Mouse (Mus musculus) forebrain, embryonic 16.5 days (tissue): Measurements from ENCODE around the gene Dleu7. TPM values are rescaled to one million over a fixed set of nuclear protein-coding genes. Genes with fewer than 3 reads are reported as not detected.

Experiments used
- ATAC-seq: fragments of 200-750 bp; cut with Nextera tagmentation; 2 replicates; pipeline ENCODE4 v1.8.0; 2017; ENCODE audit warnings: mild to moderate bottlenecking, moderate library complexity
- H3K27ac ChIP-seq: fragments of 300-500 bp; sonication (generic); 2 replicates; pipeline ENCODE4 v1.5.1; 2014; ENCODE audit warnings: low read length, control low read depth
- H3K27me3 ChIP-seq: fragments of 300-500 bp; sonication (generic); replicated peaks from 2 replicates; pipeline ENCODE4 v1.6.1; 2014; ENCODE audit warnings: low read length; ENCODE audit not compliant: control insufficient read depth, insufficient read depth
- H3K36me3 ChIP-seq: fragments of 300-500 bp; sonication (generic); 2 replicates; pipeline ENCODE4 v1.6.1; 2014; ENCODE audit not compliant: control insufficient read depth, insufficient read depth
- H3K4me1 ChIP-seq: fragments of 300-500 bp; sonication (generic); replicated peaks from 2 replicates; pipeline ENCODE4 v1.6.1; 2014; ENCODE audit warnings: low read length; ENCODE audit not compliant: control insufficient read depth, insufficient read depth
- H3K4me2 ChIP-seq: fragments of 300-500 bp; sonication (generic); 2 replicates; pipeline ENCODE4 v1.6.1; 2014; ENCODE audit warnings: mild to moderate bottlenecking, low read length, control low read depth
- H3K4me3 ChIP-seq: fragments of 300-500 bp; sonication (generic); replicated peaks from 2 replicates; pipeline ENCODE4 v1.5.1; 2014; ENCODE audit warnings: mild to moderate bottlenecking, low read length, control low read depth
- H3K9ac ChIP-seq: fragments of 300-500 bp; sonication (generic); replicated peaks from 2 replicates; pipeline ENCODE4 v1.6.1; 2014; ENCODE audit warnings: low read depth, low read length, control low read depth
- H3K9me3 ChIP-seq: fragments of 300-500 bp; sonication (generic); 2 replicates; pipeline ENCODE4 v1.6.1; 2016; ENCODE audit warnings: low read length; ENCODE audit not compliant: control insufficient read depth
- WGBS: fragments of 180-500 bp; shearing (Covaris S2); extraction: QIAGEN DNeasy Blood & Tissue Kit; methylation state at CpG from one replicate; pipeline ENCODE4 v1.1.7; 2014; 5-methylcytosine and 5-hydroxymethylcytosine counted together
- polyA plus RNA-seq: library from polyadenylated mRNA; unstranded; fragments of >200 nt; fragmentation: Nextera tagmentation; extraction: Ambion mirVana; gene quantifications from 2 replicates; pipeline ENCODE4 v1.2.1, GENCODE M21; 2015

Dleu7 gene
- polyA plus RNA-seq, 1 experiment from 2014 or later, result 21.0 TPM

DNA sequence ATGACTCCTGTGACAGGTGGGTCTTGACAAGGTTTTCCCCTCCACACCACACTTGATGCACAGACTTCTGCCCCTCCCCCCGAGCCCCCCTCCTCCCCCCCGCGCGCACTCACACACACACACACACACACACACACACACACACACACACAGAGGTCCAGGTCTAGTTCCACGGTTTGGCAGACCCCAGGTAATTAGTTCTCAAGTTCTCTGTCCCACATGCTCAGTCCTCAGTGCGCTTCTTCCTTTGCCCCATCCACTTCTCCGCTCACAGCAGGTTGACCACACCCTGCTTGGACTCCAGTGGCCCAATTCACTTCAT lies 720 bp downstream of the Dleu7 start:
- H3K36me3 ChIP-seq, result no peaks in the 10 kb centered on the region
- peaks cover 17% of the 10 kb centered on the region for H3K4me1 ChIP-seq
- H3K9me3 ChIP-seq, result no peaks in the 10 kb centered on the region
- H3K4me2 ChIP-seq, result peak overlapping the region; percentile 98
- no peak for ATAC-seq
- peak overlapping the region; percentile 80 for H3K4me3 ChIP-seq
- H3K27me3 ChIP-seq, result no peaks in the 10 kb centered on the region
- H3K27ac ChIP-seq, result peak overlapping the region; percentile 67
- peak overlapping the region; percentile 93 for H3K9ac ChIP-seq
- 35% methylated on average over 7 of the region's 7 CpGs for WGBS

DNA sequence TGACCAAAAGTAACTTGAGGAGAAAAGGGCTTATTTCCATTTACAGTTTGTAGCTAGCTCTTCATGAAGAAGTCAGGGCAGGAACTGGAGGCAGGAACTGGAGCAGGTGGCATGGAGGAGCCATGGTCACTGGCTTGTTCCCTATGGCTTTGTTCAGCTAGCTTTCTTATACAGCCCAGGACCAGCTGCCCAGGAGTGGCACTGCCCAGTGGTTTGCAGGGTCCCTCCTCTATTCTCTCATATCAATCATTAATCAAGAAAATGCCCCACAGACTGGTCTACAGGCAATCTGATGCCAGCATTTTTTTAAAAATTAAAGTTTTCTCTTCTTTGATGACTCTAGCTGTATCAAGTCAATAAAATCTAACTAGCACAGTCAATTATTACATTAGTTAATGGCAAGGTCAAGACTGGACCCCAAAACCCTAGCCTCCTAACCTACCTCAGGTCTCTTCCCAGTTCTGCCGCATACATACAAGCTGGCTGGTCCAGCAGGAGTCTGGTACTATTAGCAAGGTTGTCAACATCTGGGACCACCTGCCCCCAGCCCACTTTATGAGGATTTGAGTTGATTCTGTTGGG lies 1.4 kb downstream of the Dleu7 start:
- H3K9me3 ChIP-seq, result no peaks in the 10 kb centered on the region
- no peak for ATAC-seq
- H3K4me3 ChIP-seq, result no peak overlapping the region; the same call in 1 of the 2 replicates
- H3K27ac ChIP-seq, result no peak overlapping the region
- no peaks in the 10 kb centered on the region for H3K27me3 ChIP-seq
- H3K4me2 ChIP-seq, result peak overlapping the region; percentile 98
- WGBS, result 89% methylated on average over 1 of the region's 1 CpGs
- no peaks in the 10 kb centered on the region for H3K36me3 ChIP-seq
- H3K9ac ChIP-seq, result no peak overlapping the region
- H3K4me1 ChIP-seq, result peaks cover 17% of the 10 kb centered on the region

DNA sequence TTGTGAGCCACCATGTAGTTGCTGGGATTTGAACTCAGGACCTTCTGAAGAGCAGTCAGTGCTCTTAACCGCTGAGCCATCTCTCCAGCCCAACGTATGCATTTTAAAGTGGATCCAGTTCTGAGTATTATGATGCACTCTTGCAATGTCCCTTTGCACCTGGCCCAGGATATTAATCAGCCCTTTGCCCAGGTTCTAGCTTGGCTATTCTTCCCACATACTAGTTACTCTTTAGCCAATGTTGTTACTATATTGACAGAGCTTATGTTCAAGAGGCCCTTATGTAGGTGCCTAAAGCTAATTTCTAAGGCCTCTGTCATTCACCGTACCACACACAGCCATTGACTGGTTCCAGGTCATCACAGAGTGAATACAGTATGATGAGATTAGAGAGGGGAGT lies 4.1 kb downstream of the Dleu7 start:
- peaks cover 17% of the 10 kb centered on the region for H3K4me1 ChIP-seq
- no peaks in the 10 kb centered on the region for H3K36me3 ChIP-seq
- no peaks in the 10 kb centered on the region for H3K9me3 ChIP-seq
- no peak overlapping the region for H3K27ac ChIP-seq
- ATAC-seq, result no peak
- H3K4me2 ChIP-seq, result no peak overlapping the region
- WGBS, result 95% methylated on average over 3 of the region's 3 CpGs
- H3K9ac ChIP-seq, result no peak overlapping the region
- no peaks in the 10 kb centered on the region for H3K27me3 ChIP-seq
- no peak overlapping the region for H3K4me3 ChIP-seq

- ATAC-seq, result no peak
- WGBS, result 69% methylated on average over 2 of the region's 2 CpGs
Observed at GRCm38 (mm10) chr14:62282974-62283373, 9.9 kb downstream of the Dleu7 start.

DNA sequence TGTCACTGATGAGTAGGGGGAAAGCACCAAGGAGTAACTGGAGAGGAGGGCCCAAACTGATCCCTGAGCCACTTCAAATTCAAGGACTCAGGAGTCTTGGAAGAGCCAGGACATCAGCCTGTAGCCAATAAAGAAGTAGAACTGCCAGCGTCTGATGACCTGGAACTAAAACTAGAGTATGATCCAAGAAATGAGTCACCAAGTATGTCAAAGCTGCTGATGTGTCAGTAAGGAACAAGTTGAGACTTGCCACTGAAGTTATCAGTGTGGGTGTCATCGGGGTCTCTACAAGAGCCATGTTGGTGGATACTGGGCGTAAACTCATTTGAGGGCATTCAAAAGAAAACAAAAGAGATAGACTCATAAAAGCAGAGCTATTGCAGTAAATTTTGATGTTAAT lies 19.2 kb downstream of the Dleu7 start:
- Histone ChIP-seq H3K9ac (no peak overlapping the region), H3K27me3 (no peaks in the 10 kb centered on the region), H3K4me1 (no peaks in the 10 kb centered on the region), H3K9me3 (0 out of 2 replicates have a peak, but pooled peaks cover 2% of the 10 kb centered on the region), H3K4me3 (no peak overlapping the region), H3K27ac (no peak overlapping the region), H3K4me2 (no peak overlapping the region), H3K36me3 (no peaks in the 10 kb centered on the region)
- WGBS, result 95% methylated on average over 3 of the region's 3 CpGs
- no peak for ATAC-seq

More at GRCm38 (mm10) chr14:62282974-62283373, 9.9 kb downstream of the Dleu7 start:
- H3K4me2 ChIP-seq, result no peak overlapping the region
- no peaks in the 10 kb centered on the region for H3K36me3 ChIP-seq
- H3K27ac ChIP-seq, result no peak overlapping the region
- no peak overlapping the region for H3K9ac ChIP-seq
- no peaks in the 10 kb centered on the region for H3K9me3 ChIP-seq
- no peak overlapping the region for H3K4me3 ChIP-seq
- H3K27me3 ChIP-seq, result no peaks in the 10 kb centered on the region
- 0 out of 2 replicates have a peak, but pooled peaks cover 3% of the 10 kb centered on the region for H3K4me1 ChIP-seq

- no peak for ATAC-seq
- no peak overlapping the region for H3K27ac ChIP-seq
- H3K27me3 ChIP-seq, result no peaks in the 10 kb centered on the region
- H3K36me3 ChIP-seq, result no peaks in the 10 kb centered on the region
- H3K9me3 ChIP-seq, result 0 out of 2 replicates have a peak, but pooled peaks cover 2% of the 10 kb centered on the region
- H3K9ac ChIP-seq, result no peak overlapping the region
- H3K4me3 ChIP-seq, result no peak overlapping the region
- WGBS, result 81% methylated on average over 12 of the region's 12 CpGs
- H3K4me2 ChIP-seq, result no peak overlapping the region
- H3K4me1 ChIP-seq, result no peaks in the 10 kb centered on the region
Observed at GRCm38 (mm10) chr14:62270698-62271396, 22.0 kb downstream of the Dleu7 start.

DNA sequence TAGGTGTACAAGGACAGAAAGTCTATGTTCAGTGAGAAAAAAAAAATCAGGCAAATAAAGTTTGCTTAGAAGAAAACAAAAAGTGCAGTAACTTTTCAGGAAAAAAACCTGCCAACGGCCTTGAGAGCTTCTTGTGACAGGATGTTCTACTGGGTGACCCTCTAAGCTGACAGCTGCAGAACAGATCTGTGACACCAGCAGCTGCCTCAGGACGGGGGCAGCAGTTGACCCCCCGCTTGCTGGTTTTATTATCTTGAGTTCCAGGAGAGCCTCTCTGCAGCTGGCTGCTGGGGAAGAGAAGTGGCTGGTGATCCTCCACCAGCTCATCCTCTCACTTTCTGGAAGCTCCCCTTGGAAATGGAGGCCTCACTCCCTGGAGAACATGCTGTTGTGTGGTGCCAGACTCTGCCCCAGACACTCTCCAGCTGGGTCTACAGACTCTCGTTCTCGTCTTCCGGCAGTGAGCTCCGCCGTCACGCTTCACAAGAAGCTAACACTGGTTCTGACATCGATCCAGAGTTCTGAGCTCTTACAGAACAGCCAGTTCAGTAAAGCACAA lies 33.8 kb downstream of the Dleu7 start:
- H3K4me1 ChIP-seq, result no peaks in the 10 kb centered on the region
- H3K9me3 ChIP-seq, result no peaks in the 10 kb centered on the region
- H3K9ac ChIP-seq, result no peak overlapping the region
- no peaks in the 10 kb centered on the region for H3K27me3 ChIP-seq
- WGBS, result 61% methylated on average over 10 of the region's 10 CpGs
- no peak for ATAC-seq
- no peaks in the 10 kb centered on the region for H3K36me3 ChIP-seq
- H3K27ac ChIP-seq, result no peak overlapping the region
- no peak overlapping the region for H3K4me2 ChIP-seq
- no peak overlapping the region for H3K4me3 ChIP-seq

DNA sequence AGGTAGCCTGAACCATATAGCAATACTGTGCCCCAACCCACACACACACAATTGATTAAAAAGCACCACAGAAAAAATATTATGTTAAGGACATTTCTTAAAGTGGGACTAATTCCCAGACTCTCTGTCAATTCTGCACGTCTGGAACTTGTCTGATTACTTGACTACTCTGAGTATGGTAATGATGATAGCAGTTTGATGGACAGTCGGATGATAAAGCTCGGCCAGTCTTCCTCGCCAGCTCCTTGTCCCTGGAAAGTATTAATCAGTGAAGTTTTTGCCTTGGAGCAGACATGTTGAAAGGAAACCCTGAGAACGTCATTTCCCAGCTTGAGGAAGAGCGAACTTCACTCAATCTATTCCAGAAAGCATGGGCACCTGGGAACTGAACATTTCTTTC lies 34.7 kb downstream of the Dleu7 start:
- Histone ChIP-seq H3K4me3 (no peak overlapping the region), H3K9me3 (no peaks in the 10 kb centered on the region), H3K4me2 (no peak overlapping the region), H3K27me3 (no peaks in the 10 kb centered on the region), H3K36me3 (no peaks in the 10 kb centered on the region), H3K27ac (no peak overlapping the region), H3K4me1 (no peaks in the 10 kb centered on the region), H3K9ac (no peak overlapping the region)
- no peak for ATAC-seq
- 62% methylated on average over 6 of the region's 6 CpGs for WGBS

DNA sequence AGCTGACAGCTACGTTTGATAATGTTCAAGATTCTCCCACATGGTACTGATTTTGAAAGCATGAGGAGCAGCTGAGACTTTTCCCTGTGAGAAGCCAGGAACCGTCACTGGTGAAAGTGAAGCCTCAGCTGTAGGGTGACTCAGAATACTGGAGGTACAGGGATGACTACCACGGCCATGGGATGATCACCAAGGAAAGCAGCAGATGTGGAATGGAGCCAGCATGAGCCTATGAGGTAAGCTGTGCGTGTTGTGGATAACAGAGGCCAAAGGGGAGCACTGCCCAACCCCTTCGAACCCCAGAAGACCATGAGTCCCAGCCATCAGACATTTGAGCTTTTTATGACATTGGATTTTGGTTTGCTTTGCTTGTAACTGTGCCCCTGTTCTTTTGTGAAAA lies 36.8 kb downstream of the Dleu7 start:
- no peak overlapping the region for H3K4me3 ChIP-seq
- 92% methylated on average over 5 of the region's 5 CpGs for WGBS
- no peaks in the 10 kb centered on the region for H3K36me3 ChIP-seq
- no peak for ATAC-seq
- no peaks in the 10 kb centered on the region for H3K27me3 ChIP-seq
- H3K27ac ChIP-seq, result no peak overlapping the region
- H3K4me2 ChIP-seq, result no peak overlapping the region
- H3K9me3 ChIP-seq, result no peaks in the 10 kb centered on the region
- no peak overlapping the region for H3K9ac ChIP-seq
- H3K4me1 ChIP-seq, result no peaks in the 10 kb centered on the region; the same call in 1 of the 2 replicates
